ENCODE assay signal across 18 mouse cellular contexts in the genomic region with DNA sequence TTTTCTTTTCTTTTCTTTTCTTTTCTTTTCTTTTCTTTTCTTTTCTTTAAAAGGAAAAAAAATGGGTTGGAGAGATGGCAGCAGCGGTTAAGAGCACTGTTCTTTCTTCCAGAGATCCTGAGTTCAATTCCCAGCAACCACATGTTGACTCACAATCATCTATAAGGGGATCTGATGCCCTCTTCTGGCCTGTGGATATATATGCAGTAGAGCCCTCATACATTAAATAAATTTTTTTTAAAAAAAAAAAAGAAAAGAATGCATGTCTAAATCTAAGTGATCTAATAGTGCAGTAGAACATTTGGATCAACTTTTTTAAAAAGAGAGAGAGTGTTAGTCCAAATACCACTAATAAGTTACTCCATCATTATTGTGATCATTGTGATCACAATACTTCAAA. TPM values are rescaled to one million over a fixed set of nuclear protein-coding genes. Genes with fewer than 3 reads are reported as not detected.
"Had no signal": no experiment of that assay in that cellular context is flagged by ENCODE, and none has a peak within 500 bp of the region (broad histone marks: within the 10 kb centered on the region; RNA-seq: fewer than 3 reads in every experiment).

No protein-coding gene starts in this region.

- H3K27me3 ChIP-seq: limb, embryonic 12.5 days; liver, embryonic 13.5 days; midbrain, embryonic 12.5 days had no signal

- H3K4me3 ChIP-seq: limb, embryonic 12.5 days; liver, embryonic 13.5 days; midbrain, embryonic 12.5 days had no signal

- H3K36me3 ChIP-seq: limb, embryonic 12.5 days; liver, embryonic 13.5 days; midbrain, embryonic 12.5 days had no signal

- DNase-seq: kidney, adult 9 months; kidney, postnatal 10 days; kidney, postnatal 4 days; liver; liver, embryonic 13.5 days; liver, postnatal 0 days; right cerebral cortex, adult 18-20 months; thymus, postnatal 4 days had no signal

- H3K27ac ChIP-seq: limb, embryonic 12.5 days; liver, embryonic 13.5 days; midbrain, embryonic 12.5 days; stomach, postnatal 0 days had no signal

- H3K4me2 ChIP-seq: limb, embryonic 12.5 days; liver, embryonic 13.5 days; midbrain, embryonic 12.5 days had no signal

- H3K9me3 ChIP-seq: limb, embryonic 12.5 days; liver, embryonic 13.5 days; midbrain, embryonic 12.5 days had no signal

- H3K9ac ChIP-seq: limb, embryonic 12.5 days; liver, embryonic 13.5 days; liver, postnatal 0 days; midbrain, embryonic 12.5 days had no signal

- H3K4me1 ChIP-seq: limb, embryonic 12.5 days; liver, embryonic 13.5 days; midbrain, embryonic 12.5 days had no signal

- ATAC-seq: liver, postnatal 0 days had no signal

RNA-seq across cellular contexts. Expression of a gene that starts 4.4 kb away (rescaled TPM):
- total RNA-seq: layer of hippocampus, adult 8-10 months; layer of hippocampus, postnatal 14 days; left cerebral cortex, postnatal 36 days; megakaryocyte-erythroid progenitor cell, adult 5-6 weeks; midbrain, postnatal 0 days had no signal
- polyA plus RNA-seq: limb, embryonic 12.5 days; liver, embryonic 13.5 days; liver, postnatal 0 days; lung, embryonic 16.5 days; midbrain, embryonic 12.5 days; midbrain, postnatal 0 days; neural tube, embryonic 14.5 days; stomach, postnatal 0 days had no signal

RNA-seq across cellular contexts. Expression of a gene that starts 6.0 kb away (rescaled TPM):
- total RNA-seq: layer of hippocampus, adult 8-10 months; layer of hippocampus, postnatal 14 days; left cerebral cortex, postnatal 36 days; megakaryocyte-erythroid progenitor cell, adult 5-6 weeks; midbrain, postnatal 0 days had no signal
- polyA plus RNA-seq: limb, embryonic 12.5 days; liver, embryonic 13.5 days; liver, postnatal 0 days; lung, embryonic 16.5 days; midbrain, embryonic 12.5 days; midbrain, postnatal 0 days; neural tube, embryonic 14.5 days; stomach, postnatal 0 days had no signal

RNA-seq across cellular contexts. Expression of a gene that starts 34.6 kb away (rescaled TPM):
- total RNA-seq: layer of hippocampus, adult 8-10 months; layer of hippocampus, postnatal 14 days; left cerebral cortex, postnatal 36 days; megakaryocyte-erythroid progenitor cell, adult 5-6 weeks; midbrain, postnatal 0 days had no signal
- polyA plus RNA-seq: limb, embryonic 12.5 days; liver, embryonic 13.5 days; liver, postnatal 0 days; lung, embryonic 16.5 days; midbrain, embryonic 12.5 days; midbrain, postnatal 0 days; neural tube, embryonic 14.5 days; stomach, postnatal 0 days had no signal
